Mouse (Mus musculus) forebrain, embryonic 11.5 days (tissue): ENCODE measurements around the gene E2f4. TPM values are rescaled to one million over a fixed set of nuclear protein-coding genes. Genes with fewer than 3 reads are reported as not detected.
A peak's percentile ranks its signal among the peaks of the same experiment; 100 is the strongest.

ENCODE experiments used
- ATAC-seq: fragments of 200-750 bp; cut with Nextera tagmentation; replicated peaks from 2 replicates; pipeline ENCODE4 v1.8.0; 2017; ENCODE audit warnings: moderate TSS enrichment; ENCODE audit not compliant: low FRiP score
- DNase-seq: peaks from one replicate; pipeline ENCODE4 v3.0.0-alpha.2; 2017; ENCODE audit warnings: low spot score
- H3K27ac ChIP-seq: fragments of 300-500 bp; sonication (generic); 2 replicates; pipeline ENCODE4 v1.5.1; 2014; ENCODE audit warnings: low read depth, low read length
- H3K27me3 ChIP-seq: fragments of 300-500 bp; sonication (generic); 2 replicates; pipeline ENCODE4 v1.6.1; 2014; ENCODE audit warnings: mild to moderate bottlenecking, low read length, mixed read lengths; ENCODE audit not compliant: control insufficient read depth, insufficient read depth
- H3K36me3 ChIP-seq: fragments of 300-500 bp; sonication (generic); 2 replicates; pipeline ENCODE4 v1.6.1; 2014; ENCODE audit warnings: mild to moderate bottlenecking, low read length, moderate library complexity, mixed read lengths; ENCODE audit not compliant: control insufficient read depth, insufficient read depth
- H3K4me1 ChIP-seq: fragments of 300-500 bp; sonication (generic); replicated peaks from 2 replicates; pipeline ENCODE4 v1.6.1; 2014; ENCODE audit warnings: low read length, mixed read lengths; ENCODE audit not compliant: control insufficient read depth, insufficient read depth
- H3K4me2 ChIP-seq: fragments of 300-500 bp; sonication (generic); 2 replicates; pipeline ENCODE4 v1.6.1; 2014; ENCODE audit warnings: low read depth, mild to moderate bottlenecking, low read length, moderate library complexity, mixed read lengths; ENCODE audit not compliant: severe bottlenecking
- H3K4me3 ChIP-seq: fragments of 300-500 bp; sonication (generic); 2 replicates; pipeline ENCODE4 v1.5.1; 2014; ENCODE audit warnings: low read depth, low read length
- H3K9ac ChIP-seq: fragments of 300-500 bp; sonication (generic); 2 replicates; pipeline ENCODE4 v1.6.1; 2014; ENCODE audit warnings: low read length
- H3K9me3 ChIP-seq: fragments of 300-500 bp; sonication (generic); 2 replicates; pipeline ENCODE4 v1.6.1; 2016; ENCODE audit warnings: low read length, mixed read lengths; ENCODE audit not compliant: control insufficient read depth
- WGBS: fragments of 180-500 bp; shearing (Covaris S2); extraction: QIAGEN DNeasy Blood & Tissue Kit; methylation state at CpG from one replicate; pipeline ENCODE4 v1.1.7; 2014; 5-methylcytosine and 5-hydroxymethylcytosine counted together
- polyA plus RNA-seq: library from polyadenylated mRNA; unstranded; fragments of >200 nt; fragmentation: Nextera tagmentation; extraction: Ambion mirVana; gene quantifications from 2 replicates; pipeline ENCODE4 v1.2.1, GENCODE M21; 2014

The E2f4 gene
- polyA plus RNA-seq, 1 experiment from 2014 or later: 122 TPM

- peak; percentile 46 for DNase-seq
- no peaks in the 10 kb centered on the region for H3K36me3 ChIP-seq
- H3K27me3 ChIP-seq: peaks cover 9% of the 10 kb centered on the region
- H3K4me3 ChIP-seq: no peak overlapping the region
- WGBS: 60% methylated on average over 9 of the region's 9 CpGs
- no peak overlapping the region for H3K27ac ChIP-seq
- no peak overlapping the region for H3K4me2 ChIP-seq
- H3K9me3 ChIP-seq: no peaks in the 10 kb centered on the region
- no peak overlapping the region for H3K9ac ChIP-seq
- peaks cover 19% of the 10 kb centered on the region for H3K4me1 ChIP-seq
- no peak for ATAC-seq
Observed at GRCm38 (mm10) chr8:105294776-105295175, 2.7 kb upstream of the E2f4 start.

GRCm38 (mm10) chr8:105295256-105295655 lies 2.2 kb upstream of the E2f4 start:
- Histone ChIP-seq H3K9ac (no peak overlapping the region), H3K4me3 (no peak overlapping the region), H3K27ac (no peak overlapping the region), H3K4me1 (peaks cover 14% of the 10 kb centered on the region), H3K9me3 (no peaks in the 10 kb centered on the region), H3K4me2 (no peak overlapping the region), H3K27me3 (peaks cover 7% of the 10 kb centered on the region), H3K36me3 (peaks cover 1% of the 10 kb centered on the region; the same call in 1 of the 2 replicates)
- ATAC-seq: no peak
- WGBS: 73% methylated on average over 11 of the region's 11 CpGs
- DNase-seq: peak; percentile 45

GRCm38 (mm10) chr8:105295895-105296573 lies 1.4 kb upstream of the E2f4 start, which contains the start of gene Exoc3l:
Gene Exoc3l (minus strand): TSS chr8:105296101.
- Histone ChIP-seq H3K4me2 (peak within 1 kb of the TSS; percentile 94; the same call in 1 of the 2 replicates), H3K27me3 (no peaks in the 10 kb centered on the region), H3K36me3 (peaks cover 6% of the 10 kb centered on the region), H3K9ac (no peak within 1 kb of the TSS), H3K4me1 (peaks cover 10% of the 10 kb centered on the region), H3K9me3 (no peaks in the 10 kb centered on the region), H3K4me3 (no peak within 1 kb of the TSS), H3K27ac (no peak within 1 kb of the TSS)
- DNase-seq (no peak), ATAC-seq (no peak)
- 77% methylated on average over 11 of the region's 11 CpGs for WGBS

- peaks cover 10% of the 10 kb centered on the region for H3K4me1 ChIP-seq
- H3K9me3 ChIP-seq: no peaks in the 10 kb centered on the region
- DNase-seq (no peak), ATAC-seq (no peak)
- peak overlapping the region; percentile 94 for H3K4me2 ChIP-seq
- H3K27me3 ChIP-seq: no peaks in the 10 kb centered on the region
- no peak overlapping the region for H3K27ac ChIP-seq
- 63% methylated on average over 18 of the region's 18 CpGs for WGBS
- H3K36me3 ChIP-seq: peaks cover 15% of the 10 kb centered on the region
- peak overlapping the region; percentile 98 for H3K4me3 ChIP-seq
- peak overlapping the region; percentile 93 for H3K9ac ChIP-seq
Observed at GRCm38 (mm10) chr8:105298351-105299252, 1.1 kb downstream of the E2f4 start.

- 97% methylated on average over 8 of the region's 8 CpGs for WGBS
- peaks cover 10% of the 10 kb centered on the region for H3K4me1 ChIP-seq
- H3K9me3 ChIP-seq: no peaks in the 10 kb centered on the region
- no peak overlapping the region for H3K4me3 ChIP-seq
- no peak for DNase-seq
- H3K36me3 ChIP-seq: peaks cover 15% of the 10 kb centered on the region
- no peaks in the 10 kb centered on the region for H3K27me3 ChIP-seq
- H3K4me2 ChIP-seq: no peak overlapping the region
- no peak for ATAC-seq
- H3K9ac ChIP-seq: no peak overlapping the region
- no peak overlapping the region for H3K27ac ChIP-seq
Observed at GRCm38 (mm10) chr8:105299962-105300361, 2.5 kb downstream of the E2f4 start.

GRCm38 (mm10) chr8:105303396-105303795 lies 5.9 kb downstream of the E2f4 start:
- Histone ChIP-seq H3K9ac (no peak overlapping the region), H3K27ac (no peak overlapping the region), H3K4me2 (no peak overlapping the region), H3K9me3 (no peaks in the 10 kb centered on the region), H3K4me3 (no peak overlapping the region), H3K4me1 (peaks cover 13% of the 10 kb centered on the region), H3K36me3 (peaks cover 21% of the 10 kb centered on the region), H3K27me3 (no peaks in the 10 kb centered on the region)
- ATAC-seq (no peak), DNase-seq (no peak)
- WGBS: 88% methylated on average over 8 of the region's 8 CpGs

GRCm38 (mm10) chr8:105303874-105304273 lies 6.4 kb downstream of the E2f4 start:
- Histone ChIP-seq H3K27ac (no peak overlapping the region), H3K36me3 (peaks cover 21% of the 10 kb centered on the region), H3K4me1 (peaks cover 8% of the 10 kb centered on the region), H3K9ac (no peak overlapping the region), H3K4me2 (no peak overlapping the region), H3K27me3 (no peaks in the 10 kb centered on the region), H3K9me3 (no peaks in the 10 kb centered on the region), H3K4me3 (no peak overlapping the region)
- 85% methylated on average over 9 of the region's 9 CpGs for WGBS
- no peak for DNase-seq
- ATAC-seq: no peak

GRCm38 (mm10) chr8:105304325-105305210 lies 7.1 kb downstream of the E2f4 start:
- 83% methylated on average over 9 of the region's 9 CpGs for WGBS
- ATAC-seq (no peak), DNase-seq (peak; percentile 52)
- Histone ChIP-seq H3K36me3 (peaks cover 21% of the 10 kb centered on the region), H3K4me2 (no peak overlapping the region), H3K9ac (no peak overlapping the region), H3K9me3 (no peaks in the 10 kb centered on the region), H3K4me1 (peaks cover 5% of the 10 kb centered on the region), H3K4me3 (no peak overlapping the region), H3K27ac (no peak overlapping the region), H3K27me3 (no peaks in the 10 kb centered on the region)
